Mouse (Mus musculus) MEL (cell line): ENCODE data around the gene Pex14. TPM values are rescaled to one million over a fixed set of nuclear protein-coding genes. Genes with fewer than 3 reads are reported as not detected.

Source experiments
- DNase-seq: peaks from one replicate; pipeline ENCODE4 v3.0.0; 2011; ENCODE audit warnings: low read depth, low spot score
- H3K27ac ChIP-seq: 2 replicates; pipeline ENCODE4 v1.5.1; 2012; ENCODE audit warnings: low read depth, mild to moderate bottlenecking, control low read depth, low read length, moderate library complexity; ENCODE audit not compliant: control insufficient read depth
- H3K27me3 ChIP-seq, 2 experiments: fragments of 150-350 bp in 1 of 2; sonication (generic) in 1 of 2; 2 replicates each; pipeline ENCODE4 v1.6.1; 2012; ENCODE audit warnings: low read length in 2 of 2, mild to moderate bottlenecking in 2 of 2, improper control_type of control experiment in 1 of 2, moderate library complexity in 1 of 2; ENCODE audit not compliant: insufficient read depth in 2 of 2, control insufficient read depth in 1 of 2
- H3K36me3 ChIP-seq, 2 experiments: 2 replicates each; pipeline ENCODE4 v1.6.1; 2012 to 2014; ENCODE audit warnings: low read length in 2 of 2, improper control_type of control experiment in 1 of 2, inconsistent platforms in 1 of 2, mild to moderate bottlenecking in 1 of 2; ENCODE audit not compliant: insufficient read depth in 2 of 2, control insufficient read depth in 1 of 2
- H3K4me1 ChIP-seq, 2 experiments: fragments of 150-350 bp in 1 of 2; sonication (generic) in 1 of 2; 2 replicates each; pipeline ENCODE4 v1.6.1; 2012; ENCODE audit warnings: low read length in 2 of 2, improper control_type of control experiment in 1 of 2, mild to moderate bottlenecking in 1 of 2; ENCODE audit not compliant: insufficient read depth in 2 of 2, control insufficient read depth in 1 of 2
- H3K4me3 ChIP-seq, 2 experiments: fragments of 150-350 bp in 1 of 2; sonication (generic) in 1 of 2; 2 replicates each; pipeline ENCODE4 v1.5.1; 2012; ENCODE audit warnings: low read depth in 2 of 2, low read length in 2 of 2, mild to moderate bottlenecking in 2 of 2, moderate library complexity in 2 of 2, control low read depth in 1 of 2, improper control_type of control experiment in 1 of 2; ENCODE audit not compliant: control insufficient read depth in 1 of 2, insufficient read depth in 1 of 2
- H3K79me2 ChIP-seq: 2 replicates; pipeline ENCODE4 v1.6.1; 2012; ENCODE audit warnings: mild to moderate bottlenecking, low read length, moderate library complexity; ENCODE audit not compliant: control insufficient read depth, poor library complexity, insufficient read depth
- H3K9ac ChIP-seq: 2 replicates; pipeline ENCODE4 v1.6.1; 2012; ENCODE audit warnings: low read depth, mild to moderate bottlenecking, control low read depth, low read length, moderate library complexity; ENCODE audit not compliant: control insufficient read depth, poor library complexity, severe bottlenecking
- H3K9me3 ChIP-seq: fragments of 150-350 bp; sonication (generic); replicated peaks from 2 replicates; pipeline ENCODE4 v1.6.1; 2012; ENCODE audit warnings: mild to moderate bottlenecking, low read length, improper control_type of control experiment, moderate library complexity; ENCODE audit not compliant: insufficient read depth
- BHLHE40 ChIP-seq: IDR thresholded peaks from 2 replicates; pipeline ENCODE4 v1.6.1; 2012; ENCODE audit warnings: low read depth, mild to moderate bottlenecking, inconsistent platforms, low read length, improper control_type of control experiment, borderline replicate concordance
- CHD1 ChIP-seq: IDR thresholded peaks from 2 replicates; pipeline ENCODE4 v1.6.1; 2012; ENCODE audit warnings: low read depth, mild to moderate bottlenecking, inconsistent platforms, low read length, improper control_type of control experiment
- CHD2 ChIP-seq: IDR thresholded peaks from 2 replicates; pipeline ENCODE4 v1.6.1; 2011; ENCODE audit warnings: low read length, improper control_type of control experiment
- E2F4 ChIP-seq: IDR thresholded peaks from 2 replicates; pipeline ENCODE4 v1.6.1; 2011; ENCODE audit warnings: low read depth, low read length, improper control_type of control experiment, borderline replicate concordance
- ELF1 ChIP-seq: IDR thresholded peaks from 2 replicates; pipeline ENCODE4 v1.6.1; 2014; ENCODE audit warnings: low read depth, mild to moderate bottlenecking, inconsistent platforms, low read length, improper control_type of control experiment, moderate library complexity
- GABPA ChIP-seq: IDR thresholded peaks from 2 replicates; pipeline ENCODE4 v1.6.1; 2012; ENCODE audit warnings: low read depth, mild to moderate bottlenecking, inconsistent platforms, low read length, improper control_type of control experiment, moderate library complexity
- GATA1 ChIP-seq: IDR thresholded peaks from 2 replicates; pipeline ENCODE4 v1.6.1; 2011; ENCODE audit warnings: low read depth, low read length, improper control_type of control experiment
- HCFC1 ChIP-seq: IDR thresholded peaks from 2 replicates; pipeline ENCODE4 v1.6.1; 2012; ENCODE audit warnings: low read depth, mild to moderate bottlenecking, inconsistent platforms, low read length, improper control_type of control experiment, moderate library complexity
- KAT2A ChIP-seq: conservative IDR thresholded peaks from 2 replicates; pipeline ENCODE4 v1.6.1; 2012; ENCODE audit warnings: low read depth, low read length, improper control_type of control experiment, inconsistent platforms
- MAFK ChIP-seq: IDR thresholded peaks from 2 replicates; pipeline ENCODE4 v1.6.1; 2011; ENCODE audit warnings: low read depth, mild to moderate bottlenecking, low read length, improper control_type of control experiment, borderline replicate concordance
- MAX ChIP-seq: IDR thresholded peaks from 2 replicates; pipeline ENCODE4 v1.6.1; 2011; ENCODE audit warnings: low read length, improper control_type of control experiment
- MAZ ChIP-seq: IDR thresholded peaks from 2 replicates; pipeline ENCODE4 v1.6.1; 2012; ENCODE audit warnings: low read depth, mild to moderate bottlenecking, inconsistent platforms, low read length, improper control_type of control experiment
- MYB ChIP-seq: IDR thresholded peaks from 2 replicates; pipeline ENCODE4 v1.6.1; 2011; ENCODE audit warnings: mild to moderate bottlenecking, low read depth, low read length, improper control_type of control experiment
- MYC ChIP-seq: IDR thresholded peaks from 2 replicates; pipeline ENCODE4 v1.6.1; 2011; ENCODE audit warnings: low read depth, mild to moderate bottlenecking, low read length, improper control_type of control experiment, moderate library complexity
- NELFE ChIP-seq: IDR thresholded peaks from 2 replicates; pipeline ENCODE4 v1.6.1; 2011; ENCODE audit warnings: low read depth, low read length, improper control_type of control experiment
- POLR2A ChIP-seq, 2 experiments: IDR thresholded peaks; 2 replicates each; pipeline ENCODE4 v1.6.1; 2011 to 2012; ENCODE audit warnings: low read length in 2 of 2, mild to moderate bottlenecking in 2 of 2, control low read depth in 1 of 2, improper control_type of control experiment in 1 of 2, low read depth in 1 of 2, moderate library complexity in 1 of 2; ENCODE audit not compliant: control insufficient read depth in 1 of 2, insufficient read depth in 1 of 2, poor library complexity in 1 of 2
- RAD21 ChIP-seq: IDR thresholded peaks from 2 replicates; pipeline ENCODE4 v1.6.1; 2011; ENCODE audit warnings: mild to moderate bottlenecking, low read depth, low read length, improper control_type of control experiment
- SMC3 ChIP-seq: IDR thresholded peaks from 2 replicates; pipeline ENCODE4 v1.6.1; 2011; ENCODE audit warnings: low read depth, low read length, improper control_type of control experiment
- TBP ChIP-seq: IDR thresholded peaks from 2 replicates; pipeline ENCODE4 v1.8.0; 2011; ENCODE audit warnings: low read depth, low read length, improper control_type of control experiment
- UBTF ChIP-seq: IDR thresholded peaks from 2 replicates; pipeline ENCODE4 v1.6.1; 2012; ENCODE audit warnings: low read depth, mild to moderate bottlenecking, inconsistent platforms, low read length, improper control_type of control experiment, moderate library complexity, borderline replicate concordance; ENCODE audit not compliant: insufficient read depth
- ZC3H11A ChIP-seq: IDR thresholded peaks from 2 replicates; pipeline ENCODE4 v1.6.1; 2012; ENCODE audit warnings: low read depth, mild to moderate bottlenecking, inconsistent platforms, low read length, improper control_type of control experiment
- ZKSCAN1 ChIP-seq: IDR thresholded peaks from 2 replicates; pipeline ENCODE4 v1.6.1; 2012; ENCODE audit warnings: low read depth, mild to moderate bottlenecking, inconsistent platforms, low read length, improper control_type of control experiment, moderate library complexity
- polyA plus RNA-seq, 2 experiments: library from polyadenylated mRNA; stranded (reverse) in 1 of 2; unstranded in 1 of 2; fragments of >175 nt in 1 of 2; fragments of >200 nt in 1 of 2; gene quantifications; 2 replicates each; pipeline versions ENCODE4 v1.2.1 to v1.2.4; 2012; ENCODE audit warnings: low replicate concordance in 2 of 2, low read depth in 1 of 2; ENCODE audit not compliant: insufficient read length in 2 of 2, insufficient read depth in 1 of 2, missing spikeins in 1 of 2
- total RNA-seq: library from RNA; depleted of rRNA; stranded (reverse); fragments of 300-350 nt; gene quantifications from 2 replicates; pipeline ENCODE4 v1.2.3, GENCODE M21; 2012

Pex14 gene
- total and polyA plus RNA-seq, 3 experiments, result 38.3 to 49.2 TPM; not detected in 1

- TF ChIP-seq KAT2A, result no peak
These were observed 44.8 kb upstream of the Pex14 start (continued) for GRCm38 (mm10) chr4:149144459-149144858.

- Histone ChIP-seq H3K4me1 (no peaks in the 10 kb centered on the region; a peak in 1 of 4 replicates), H3K9ac (peak overlapping the region; percentile 46; the same call in 1 of the 2 replicates), H3K9me3 (no peaks in the 10 kb centered on the region), H3K79me2 (no peaks in the 10 kb centered on the region), H3K27me3 (no peaks in the 10 kb centered on the region), H3K4me3 (peak overlapping the region; percentile 21 to 31; a peak in 2 of 4 replicates), H3K36me3 (no peaks in the 10 kb centered on the region; a peak in 1 of 4 replicates), H3K27ac (no peak overlapping the region)
- peak; percentile 80 for DNase-seq
- TF ChIP-seq ZKSCAN1 (no peak), TBP (0 out of 2 replicates have a peak, but pooled peaks have one; percentile 42), SMC3 (no peak), CHD2 (no peak), UBTF (no peak), POLR2A (IDR thresholded peaks at IDR 0.05; ENCODE audit: control insufficient read depth in 1 of 2, insufficient read depth in 1 of 2, low read depth in 1 of 2, low read length in 2 of 2, poor library complexity in 1 of 2) (no peak), ZC3H11A (0 out of 2 replicates have a peak, but pooled peaks have one; percentile 3), ELF1 (peak; percentile 38; the same call in 1 of the 2 replicates), GABPA (no peak)
These were observed 43.9 kb upstream of the Pex14 start for GRCm38 (mm10) chr4:149143594-149143993.

DNA sequence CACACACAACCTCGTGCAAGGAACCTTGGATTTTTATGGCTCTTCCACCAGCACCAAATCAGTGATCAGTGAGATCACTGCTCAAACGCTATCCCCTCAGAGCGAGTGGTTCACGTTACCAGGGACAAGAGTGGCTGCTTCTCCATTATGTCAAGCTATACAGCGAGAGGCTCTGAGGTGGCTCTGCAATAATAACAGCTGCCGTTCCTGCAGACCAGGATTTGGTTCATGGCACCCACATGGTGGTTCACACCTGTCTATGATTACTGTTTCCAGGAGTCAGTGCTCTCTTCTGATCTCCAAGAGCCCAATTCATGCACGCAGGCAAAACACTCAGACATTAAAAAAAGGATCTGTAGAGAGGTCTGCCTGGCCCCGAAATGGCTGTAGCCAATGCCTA, 38.8 kb upstream of the Pex14 start:
- no peak overlapping the region for H3K4me3 ChIP-seq
- no peak overlapping the region for H3K9ac ChIP-seq
- no peak overlapping the region for H3K27ac ChIP-seq
- TF ChIP-seq MYC (no peak), UBTF (no peak), MYB (no peak), HCFC1 (no peak), CHD2 (no peak), RAD21 (no peak), BHLHE40 (no peak), ELF1 (no peak), GATA1 (no peak), E2F4 (no peak), MAFK (no peak), MAZ (no peak), NELFE (no peak), MAX (no peak), CHD1 (no peak)
- peaks cover 7% of the 10 kb centered on the region for H3K79me2 ChIP-seq
- no peak for DNase-seq
- no peaks in the 10 kb centered on the region for H3K27me3 ChIP-seq
- no peaks in the 10 kb centered on the region for H3K9me3 ChIP-seq
- H3K36me3 ChIP-seq, result peaks cover 0 to 2% of the 10 kb centered on the region in 2 experiments; a peak in 3 of 4 replicates
- peaks cover 2 to 7% of the 10 kb centered on the region in 2 experiments; a peak in 3 of 4 replicates for H3K4me1 ChIP-seq
